Mouse (Mus musculus): ENCODE results near the gene Snx18. TPM values are rescaled to one million over a fixed set of nuclear protein-coding genes. Genes with fewer than 3 reads are reported as not detected.

Gene Snx18
- polyA plus RNA-seq, 1 experiment from 2014 or later, result 15.6 TPM

DNA sequence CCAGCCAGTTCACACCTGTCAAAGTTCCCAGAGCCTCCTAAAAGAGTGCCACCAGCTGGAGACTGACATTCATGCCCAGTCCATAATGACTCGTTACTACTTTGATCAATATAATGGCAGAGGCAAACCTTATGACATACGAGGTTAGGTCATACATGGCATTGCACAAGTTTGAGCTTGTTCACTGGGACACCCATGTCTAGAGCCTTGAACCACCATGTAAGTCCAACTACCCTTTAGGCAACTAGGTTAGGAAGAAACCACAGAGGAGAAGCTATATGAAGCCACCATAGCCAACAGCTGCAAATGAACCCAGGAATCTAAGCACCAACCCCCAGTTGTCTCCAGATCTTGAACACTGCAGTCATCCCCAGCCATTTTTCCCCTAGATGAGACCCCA lies 45.0 kb downstream of the Snx18 start:
- Histone ChIP-seq H3K4me1 (replicated peaks; ENCODE audit: control insufficient read depth, insufficient read depth) (no peaks in the 10 kb centered on the region), H3K27ac (replicated peaks) (no peak overlapping the region), H3K9me3 (ENCODE audit: control insufficient read depth, low read length) (no peaks in the 10 kb centered on the region), H3K9ac (ENCODE audit: low read length) (no peak overlapping the region), H3K4me2 (replicated peaks; ENCODE audit: low read depth) (no peak overlapping the region), H3K27me3 (ENCODE audit: control insufficient read depth, insufficient read depth, low read length) (no peaks in the 10 kb centered on the region), H3K4me3 (ENCODE audit: low read depth, low read length) (no peak overlapping the region), H3K36me3 (ENCODE audit: control insufficient read depth, insufficient read depth, low read length) (no peaks in the 10 kb centered on the region)
- TF ChIP-seq CTCF (IDR thresholded peaks at IDR 0.05; ENCODE audit: low read depth) (no peak), EP300 (optimal IDR thresholded peaks at IDR 0.05) (no peak)
- ATAC-seq (ENCODE audit: low FRiP score, low TSS enrichment) (no peak), DNase-seq (ENCODE audit: low spot score) (no peak)
- 78% methylated on average over 2 of the region's 2 CpGs for WGBS

DNA sequence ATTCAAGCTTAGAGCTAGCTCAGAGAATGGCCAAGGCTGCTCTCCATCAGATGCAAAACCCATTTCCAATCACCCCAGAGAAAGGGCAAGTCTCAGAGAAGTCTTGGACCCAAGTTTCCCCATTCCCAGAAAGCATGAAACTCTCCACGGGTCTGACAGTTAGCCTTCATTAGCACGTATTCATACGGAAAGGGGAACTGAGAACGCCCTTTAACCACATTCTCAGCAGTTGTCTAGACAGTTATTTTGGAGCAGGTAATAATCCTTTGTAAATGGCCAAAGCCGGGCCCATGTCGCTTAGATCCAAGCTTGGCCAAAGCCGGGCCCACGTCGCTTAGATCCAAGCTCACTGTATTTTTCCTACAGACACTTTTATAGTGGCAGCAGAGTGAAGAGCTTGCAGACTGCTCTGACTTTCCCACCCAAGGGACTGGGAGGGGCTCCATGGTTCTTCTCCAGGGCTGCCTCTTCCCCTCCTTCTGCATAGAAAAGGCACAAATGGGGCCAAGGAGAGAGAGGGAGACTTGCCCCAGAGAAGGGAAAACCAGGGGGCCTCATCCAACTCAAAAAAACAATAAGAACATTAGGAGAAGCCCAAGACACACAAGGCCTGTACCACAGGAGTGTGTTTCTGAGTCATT lies 46.2 kb downstream of the Snx18 start:
- no peak for ATAC-seq (ENCODE audit: low FRiP score, low TSS enrichment)
- Histone ChIP-seq H3K9ac (ENCODE audit: low read length) (no peak overlapping the region), H3K9me3 (ENCODE audit: control insufficient read depth, low read length) (no peaks in the 10 kb centered on the region), H3K4me3 (ENCODE audit: low read depth, low read length) (no peak overlapping the region), H3K36me3 (ENCODE audit: control insufficient read depth, insufficient read depth, low read length) (no peaks in the 10 kb centered on the region), H3K4me1 (replicated peaks; ENCODE audit: control insufficient read depth, insufficient read depth) (no peaks in the 10 kb centered on the region), H3K27ac (replicated peaks) (no peak overlapping the region), H3K4me2 (replicated peaks; ENCODE audit: low read depth) (no peak overlapping the region), H3K27me3 (ENCODE audit: control insufficient read depth, insufficient read depth, low read length) (no peaks in the 10 kb centered on the region)
- no peak for TF ChIP-seq CTCF (IDR thresholded peaks at IDR 0.05; ENCODE audit: low read depth)
- no peak for TF ChIP-seq EP300 (optimal IDR thresholded peaks at IDR 0.05)
- DNase-seq (ENCODE audit: low spot score), result no peak
- WGBS, result 80% methylated on average over 9 of the region's 9 CpGs

DNA sequence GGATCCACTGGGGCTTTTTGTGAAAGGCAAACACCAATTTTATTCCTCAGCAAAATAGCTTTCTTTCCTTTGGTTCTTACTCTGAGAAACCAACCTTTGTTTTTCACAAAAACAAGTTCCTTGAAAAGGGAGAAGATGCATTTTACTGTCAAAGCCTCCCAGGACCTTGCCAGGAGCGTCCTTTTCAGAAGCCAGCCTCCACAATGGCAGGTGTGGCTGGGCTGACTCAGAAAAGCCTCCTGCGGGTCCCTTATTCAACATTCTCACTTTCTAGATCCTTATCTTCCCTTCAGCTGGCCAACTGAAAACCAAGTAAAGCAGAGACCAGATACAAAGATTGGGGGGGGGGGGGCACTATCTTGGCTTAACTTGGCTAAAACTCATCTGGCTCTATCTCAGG lies 48.8 kb downstream of the Snx18 start:
- DNase-seq (ENCODE audit: low spot score), result no peak
- no peak overlapping the region for H3K4me3 ChIP-seq (ENCODE audit: low read depth, low read length)
- no peaks in the 10 kb centered on the region for H3K27me3 ChIP-seq (ENCODE audit: control insufficient read depth, insufficient read depth, low read length)
- H3K4me1 ChIP-seq (replicated peaks; ENCODE audit: control insufficient read depth, insufficient read depth), result no peaks in the 10 kb centered on the region
- no peaks in the 10 kb centered on the region for H3K36me3 ChIP-seq (ENCODE audit: control insufficient read depth, insufficient read depth, low read length)
- no peak for ATAC-seq (ENCODE audit: low FRiP score, low TSS enrichment)
- no peak overlapping the region for H3K9ac ChIP-seq (ENCODE audit: low read length)
- no peaks in the 10 kb centered on the region for H3K9me3 ChIP-seq (ENCODE audit: control insufficient read depth, low read length)
- H3K27ac ChIP-seq (replicated peaks), result no peak overlapping the region
- WGBS, result 37% methylated on average over 2 of the region's 2 CpGs
- no peak overlapping the region for H3K4me2 ChIP-seq (replicated peaks; ENCODE audit: low read depth)
- TF ChIP-seq EP300 (optimal IDR thresholded peaks at IDR 0.05) (no peak), CTCF (IDR thresholded peaks at IDR 0.05; ENCODE audit: low read depth) (no peak)

DNA sequence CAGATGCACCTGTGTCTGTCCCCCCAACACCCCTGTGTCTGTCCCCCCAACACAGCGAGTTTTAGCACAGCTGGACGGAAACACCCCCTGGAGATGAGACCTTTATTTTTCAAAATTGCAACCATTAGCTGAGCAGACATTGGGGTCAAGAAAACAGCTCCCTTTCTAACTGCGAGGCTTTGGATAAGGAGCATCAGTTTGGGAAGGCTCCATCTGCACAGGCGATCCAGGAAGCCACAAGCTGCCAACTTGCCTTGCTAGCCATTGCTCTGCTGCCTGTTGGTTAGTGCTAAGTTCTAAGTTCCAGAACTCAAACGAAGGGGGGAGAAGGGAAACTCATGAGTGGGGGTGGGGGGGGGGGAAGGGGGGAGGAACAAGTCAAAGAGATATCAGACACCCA lies 51.4 kb downstream of the Snx18 start:
- Histone ChIP-seq H3K4me2 (replicated peaks; ENCODE audit: low read depth) (no peak overlapping the region), H3K36me3 (ENCODE audit: control insufficient read depth, insufficient read depth, low read length) (no peaks in the 10 kb centered on the region), H3K4me3 (ENCODE audit: low read depth, low read length) (no peak overlapping the region), H3K27ac (replicated peaks) (no peak overlapping the region), H3K27me3 (ENCODE audit: control insufficient read depth, insufficient read depth, low read length) (no peaks in the 10 kb centered on the region), H3K9me3 (ENCODE audit: control insufficient read depth, low read length) (no peaks in the 10 kb centered on the region), H3K9ac (ENCODE audit: low read length) (no peak overlapping the region), H3K4me1 (replicated peaks; ENCODE audit: control insufficient read depth, insufficient read depth) (no peaks in the 10 kb centered on the region)
- no peak for DNase-seq (ENCODE audit: low spot score)
- 88% methylated on average over 5 of the region's 5 CpGs for WGBS
- no peak for ATAC-seq (ENCODE audit: low FRiP score, low TSS enrichment)
- TF ChIP-seq EP300 (optimal IDR thresholded peaks at IDR 0.05) (no peak), CTCF (IDR thresholded peaks at IDR 0.05; ENCODE audit: low read depth) (no peak)

DNA sequence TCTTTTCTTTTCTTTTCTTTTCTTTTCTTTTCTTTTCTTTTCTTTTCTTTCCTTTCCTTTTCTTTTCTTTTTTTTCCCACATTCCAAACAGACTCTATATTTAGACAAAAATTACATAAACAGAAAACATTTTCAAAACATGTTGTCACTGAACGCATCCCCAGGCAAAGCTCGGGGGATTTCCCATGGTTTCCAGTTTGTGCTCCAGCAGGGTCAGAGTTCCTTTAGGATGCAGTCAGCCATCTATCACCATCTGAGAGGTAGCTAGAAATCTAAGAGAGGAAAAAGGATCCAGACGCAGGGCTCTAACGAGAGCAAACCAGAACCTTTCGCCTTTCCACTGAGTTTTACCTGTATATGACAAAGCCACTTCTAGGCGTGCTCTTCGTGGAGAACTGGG lies 52.0 kb downstream of the Snx18 start:
- Histone ChIP-seq H3K4me2 (replicated peaks; ENCODE audit: low read depth) (no peak overlapping the region), H3K4me1 (replicated peaks; ENCODE audit: control insufficient read depth, insufficient read depth) (no peaks in the 10 kb centered on the region), H3K27me3 (ENCODE audit: control insufficient read depth, insufficient read depth, low read length) (no peaks in the 10 kb centered on the region), H3K9ac (ENCODE audit: low read length) (no peak overlapping the region), H3K36me3 (ENCODE audit: control insufficient read depth, insufficient read depth, low read length) (no peaks in the 10 kb centered on the region), H3K9me3 (ENCODE audit: control insufficient read depth, low read length) (no peaks in the 10 kb centered on the region), H3K4me3 (ENCODE audit: low read depth, low read length) (no peak overlapping the region), H3K27ac (replicated peaks) (no peak overlapping the region)
- DNase-seq (ENCODE audit: low spot score) (no peak), ATAC-seq (ENCODE audit: low FRiP score, low TSS enrichment) (no peak)
- 86% methylated on average over 7 of the region's 7 CpGs for WGBS
- TF ChIP-seq EP300 (optimal IDR thresholded peaks at IDR 0.05) (no peak), CTCF (IDR thresholded peaks at IDR 0.05; ENCODE audit: low read depth) (no peak)

DNA sequence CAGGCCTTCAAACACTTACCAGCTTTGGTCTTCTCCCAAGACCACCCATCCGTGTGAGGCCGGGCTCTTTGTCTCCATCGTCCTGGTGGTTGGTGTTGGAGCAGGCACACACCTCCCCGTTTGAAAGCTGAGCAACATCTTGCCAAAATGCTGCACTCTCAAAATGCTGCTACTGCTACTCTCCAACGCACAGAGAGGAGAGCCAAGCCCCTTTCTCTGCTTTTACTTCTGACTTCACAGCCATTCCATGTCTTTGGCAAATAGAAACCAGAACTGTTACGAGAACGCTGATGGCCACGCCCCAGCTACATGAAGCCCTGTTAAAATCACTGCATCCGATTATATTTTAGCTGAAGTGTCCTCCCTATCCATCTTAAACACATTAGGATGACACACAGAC lies 58.7 kb downstream of the Snx18 start:
- Histone ChIP-seq H3K9me3 (ENCODE audit: control insufficient read depth, low read length) (no peaks in the 10 kb centered on the region), H3K36me3 (ENCODE audit: control insufficient read depth, insufficient read depth, low read length) (no peaks in the 10 kb centered on the region), H3K4me3 (ENCODE audit: low read depth, low read length) (no peak overlapping the region), H3K9ac (ENCODE audit: low read length) (no peak overlapping the region), H3K27me3 (ENCODE audit: control insufficient read depth, insufficient read depth, low read length) (no peaks in the 10 kb centered on the region), H3K4me2 (replicated peaks; ENCODE audit: low read depth) (no peak overlapping the region), H3K27ac (replicated peaks) (no peak overlapping the region), H3K4me1 (replicated peaks; ENCODE audit: control insufficient read depth, insufficient read depth) (no peaks in the 10 kb centered on the region)
- no peak for DNase-seq (ENCODE audit: low spot score)
- no peak for ATAC-seq (ENCODE audit: low FRiP score, low TSS enrichment)
- no peak for TF ChIP-seq CTCF (IDR thresholded peaks at IDR 0.05; ENCODE audit: low read depth)
- no peak for TF ChIP-seq EP300 (optimal IDR thresholded peaks at IDR 0.05)
- 48% methylated on average over 9 of the region's 9 CpGs for WGBS

Data from stomach, postnatal 0 days (tissue).